Mouse (Mus musculus) forebrain, postnatal 0 days (tissue): Measurements from ENCODE around the gene Lin37. TPM values are rescaled to one million over a fixed set of nuclear protein-coding genes. Genes with fewer than 3 reads are reported as not detected.

Experiments
- ATAC-seq: fragments of 200-750 bp; cut with Nextera tagmentation; 2 replicates; pipeline ENCODE4 v1.8.0; 2017; ENCODE audit warnings: mild to moderate bottlenecking, moderate library complexity
- DNase-seq: peaks from one replicate; pipeline ENCODE4 v3.0.0-alpha.2; 2015
- H3K27ac ChIP-seq: fragments of 300-500 bp; sonication (generic); 2 replicates; pipeline ENCODE4 v1.5.1; 2014; ENCODE audit warnings: low read depth, mild to moderate bottlenecking, antibody characterized with exemption, low read length, moderate library complexity, mixed read lengths
- H3K27me3 ChIP-seq: fragments of 300-500 bp; sonication (generic); 2 replicates; pipeline ENCODE4 v1.6.1; 2014; ENCODE audit warnings: mild to moderate bottlenecking, low read length, mixed read lengths; ENCODE audit not compliant: insufficient read depth
- H3K36me3 ChIP-seq: fragments of 300-500 bp; sonication (generic); 2 replicates; pipeline ENCODE4 v1.6.1; 2014; ENCODE audit warnings: mild to moderate bottlenecking, moderate library complexity; ENCODE audit not compliant: insufficient read depth
- H3K4me1 ChIP-seq: fragments of 300-500 bp; sonication (generic); 2 replicates; pipeline ENCODE4 v1.6.1; 2014; ENCODE audit warnings: antibody characterized with exemption; ENCODE audit not compliant: insufficient read depth
- H3K4me2 ChIP-seq: fragments of 300-500 bp; sonication (generic); 2 replicates; pipeline ENCODE4 v1.6.1; 2014; ENCODE audit warnings: low read depth, mild to moderate bottlenecking, moderate library complexity
- H3K4me3 ChIP-seq: fragments of 300-500 bp; sonication (generic); 2 replicates; pipeline ENCODE4 v1.5.1; 2014; ENCODE audit warnings: low read depth, low read length, mixed read lengths
- H3K9ac ChIP-seq: fragments of 300-500 bp; sonication (generic); 2 replicates; pipeline ENCODE4 v1.6.1; 2014; ENCODE audit warnings: mild to moderate bottlenecking
- H3K9me3 ChIP-seq: fragments of 300-500 bp; sonication (generic); 2 replicates; pipeline ENCODE4 v1.6.1; 2016; ENCODE audit warnings: low read length
- CTCF ChIP-seq: sonication (generic); IDR thresholded peaks from 2 replicates; pipeline ENCODE4 v1.5.1; 2016; ENCODE audit warnings: antibody characterized with exemption, control low read depth, low read depth
- WGBS: fragments of 180-500 bp; shearing (Covaris S2); extraction: QIAGEN DNeasy Blood & Tissue Kit; methylation state at CpG from one replicate; pipeline ENCODE4 v1.1.7; 2014; 5-methylcytosine and 5-hydroxymethylcytosine counted together
- polyA plus RNA-seq: library from polyadenylated mRNA; unstranded; fragments of >200 nt; fragmentation: Nextera tagmentation; extraction: Ambion mirVana; gene quantifications from 2 replicates; pipeline ENCODE4 v1.2.1, GENCODE M21; 2015
- total RNA-seq: library from RNA; depleted of rRNA; stranded (reverse); fragments of >200 nt; gene quantifications from 2 replicates; pipeline ENCODE4 v1.2.3, GENCODE M21; 2014

Gene Lin37
- total and polyA plus RNA-seq, 2 experiments from 2014 or later, result 16.0 to 53.0 TPM

GRCm38 (mm10) chr7:30592772-30593423 is 33.3 kb upstream of the Lin37 start:
- TF ChIP-seq CTCF, result no peak
- Histone ChIP-seq H3K27ac (no peak overlapping the region), H3K36me3 (no peaks in the 10 kb centered on the region), H3K4me2 (no peak overlapping the region), H3K27me3 (no peaks in the 10 kb centered on the region), H3K4me1 (no peaks in the 10 kb centered on the region), H3K4me3 (no peak overlapping the region), H3K9ac (no peak overlapping the region), H3K9me3 (no peaks in the 10 kb centered on the region)
- WGBS, result 67% methylated on average over 5 of the region's 5 CpGs
- DNase-seq (no peak), ATAC-seq (no peak)

DNA sequence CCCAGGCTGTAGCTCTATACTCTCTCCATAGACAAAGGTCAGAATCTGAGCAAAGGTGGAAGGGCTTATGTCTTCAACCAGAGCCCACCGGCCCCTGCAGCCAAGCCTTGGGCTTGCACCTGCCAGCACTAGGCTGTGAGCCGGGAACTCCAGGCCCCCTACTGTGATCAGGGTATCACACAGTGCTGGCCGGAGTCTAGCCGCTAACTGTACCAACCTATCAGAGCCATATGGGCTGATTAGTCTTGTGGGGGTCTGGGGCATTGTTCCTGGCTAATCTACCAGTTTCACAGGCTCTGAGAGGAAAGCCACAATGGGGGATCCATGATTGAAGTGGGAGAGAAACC is 31.9 kb upstream of the Lin37 start:
- no peak overlapping the region for H3K4me2 ChIP-seq
- ATAC-seq, result no peak
- peaks cover 8% of the 10 kb centered on the region for H3K4me1 ChIP-seq
- H3K36me3 ChIP-seq, result peaks cover 2% of the 10 kb centered on the region; the same call in 1 of the 2 replicates
- 16% methylated on average over 4 of the region's 4 CpGs for WGBS
- no peak for TF ChIP-seq CTCF
- no peak overlapping the region for H3K27ac ChIP-seq
- H3K9me3 ChIP-seq, result no peaks in the 10 kb centered on the region
- H3K9ac ChIP-seq, result no peak overlapping the region
- H3K27me3 ChIP-seq, result no peaks in the 10 kb centered on the region
- DNase-seq, result no peak
- no peak overlapping the region for H3K4me3 ChIP-seq

- DNase-seq, result no peak
- Histone ChIP-seq H3K4me2 (no peak overlapping the region), H3K4me3 (no peak overlapping the region), H3K9me3 (no peaks in the 10 kb centered on the region), H3K9ac (no peak overlapping the region), H3K27me3 (no peaks in the 10 kb centered on the region), H3K4me1 (peaks cover 8% of the 10 kb centered on the region), H3K36me3 (peaks cover 4% of the 10 kb centered on the region; the same call in 1 of the 2 replicates), H3K27ac (no peak overlapping the region)
- ATAC-seq, result no peak
- WGBS, result 85% methylated on average over 9 of the region's 9 CpGs
- no peak for TF ChIP-seq CTCF
Measured at GRCm38 (mm10) chr7:30590927-30591604, 31.4 kb upstream of the Lin37 start.

DNA sequence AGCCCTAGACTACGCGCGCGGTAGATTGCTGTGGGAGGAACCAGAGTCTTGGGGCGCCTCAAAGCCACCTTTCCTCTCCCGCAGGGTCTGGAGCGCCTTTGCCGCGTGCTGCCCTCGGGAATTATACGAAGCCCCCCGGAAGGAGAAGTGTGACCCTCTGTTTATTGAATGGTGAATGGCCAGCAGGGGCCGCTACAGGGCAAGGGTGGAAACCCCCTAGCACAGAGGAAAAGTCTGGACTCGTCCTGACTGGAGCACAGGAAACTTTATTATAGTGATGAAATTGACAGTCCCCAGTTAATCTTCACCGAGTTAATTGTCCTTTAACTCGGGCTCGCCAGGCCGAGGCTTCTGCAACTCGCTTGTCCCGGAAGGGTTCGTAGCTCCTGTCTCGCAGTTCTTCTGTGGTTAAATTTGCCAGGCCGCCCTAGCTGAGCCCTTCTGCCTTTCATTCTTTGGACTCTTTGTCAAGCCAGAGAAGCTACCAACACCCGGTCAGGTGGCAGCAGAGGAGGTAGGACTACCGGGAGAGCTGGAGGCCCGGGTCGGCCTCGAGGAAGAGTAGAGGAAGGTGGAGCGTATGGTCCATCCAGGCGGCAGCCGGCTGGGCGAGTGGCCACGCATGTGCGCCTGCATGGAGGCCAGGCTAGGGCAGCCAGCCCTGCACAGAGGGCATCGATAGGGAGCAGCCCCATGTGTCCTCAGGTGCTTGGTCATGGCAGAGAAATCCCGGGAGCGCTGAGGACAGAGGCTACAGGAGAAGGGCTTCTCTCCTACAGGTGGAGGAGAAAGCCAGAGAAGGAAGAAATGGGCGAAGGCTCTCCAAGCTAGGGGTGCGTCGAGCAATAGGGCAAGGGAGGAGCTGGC is 30.0 kb upstream of the Lin37 start:
- Histone ChIP-seq H3K4me3 (peak overlapping the region; percentile 97), H3K4me1 (peaks cover 8% of the 10 kb centered on the region), H3K9me3 (no peaks in the 10 kb centered on the region), H3K4me2 (peak overlapping the region; percentile 81), H3K36me3 (peaks cover 18% of the 10 kb centered on the region), H3K27ac (peak overlapping the region; percentile 97), H3K27me3 (no peaks in the 10 kb centered on the region), H3K9ac (peak overlapping the region; percentile 93)
- ATAC-seq, result peak; percentile 71
- 31% methylated on average over 38 of the region's 40 CpGs for WGBS
- peak; percentile 89 for TF ChIP-seq CTCF
- DNase-seq, result peak; percentile 90

DNA sequence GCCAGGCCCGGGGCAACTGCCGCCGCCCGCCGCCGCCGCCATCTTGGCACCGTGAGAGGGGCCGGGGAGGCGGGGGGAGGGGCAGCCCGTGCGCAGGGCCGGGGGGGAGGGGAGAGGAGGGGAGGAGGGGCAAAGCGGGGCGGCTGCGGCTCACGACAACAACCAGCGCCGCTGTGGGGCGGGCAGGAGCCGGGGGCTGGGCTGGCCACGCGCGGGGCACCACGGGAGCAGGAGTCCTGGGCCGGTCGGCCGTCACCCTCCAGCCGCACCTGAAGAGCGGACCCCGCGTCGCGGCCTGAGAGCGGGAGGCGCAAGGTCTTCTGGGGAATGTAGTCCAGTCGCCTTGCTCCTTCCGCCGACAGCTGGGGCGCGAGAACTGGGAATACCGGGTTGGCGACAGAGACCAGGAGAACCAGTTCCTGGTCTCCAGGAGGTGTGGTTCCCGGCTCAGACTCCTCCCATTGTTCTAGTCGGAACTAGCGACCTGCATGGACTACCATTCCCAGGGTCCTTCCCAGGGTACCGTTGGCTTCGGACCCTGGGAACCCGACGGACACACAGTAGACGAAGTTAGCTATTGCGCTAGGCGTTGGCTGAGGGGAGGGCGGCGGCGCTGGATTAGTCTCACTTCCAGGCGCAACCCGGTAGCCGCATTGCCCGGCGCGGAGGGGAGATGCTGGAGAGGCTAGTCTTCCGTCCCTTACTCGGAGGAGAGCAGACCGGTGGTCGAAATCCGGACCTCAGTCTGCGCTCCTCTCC is 29.2 kb upstream of the Lin37 start, which contains the start of gene Kmt2b:
Gene Kmt2b, minus strand, starts transcription at position 51 of the 759 bp plus-strand sequence.
- Histone ChIP-seq H3K4me1 (peaks cover 8% of the 10 kb centered on the region), H3K4me3 (peak within 1 kb of the TSS; percentile 97), H3K9ac (peak within 1 kb of the TSS; percentile 93), H3K27me3 (no peaks in the 10 kb centered on the region), H3K36me3 (peaks cover 26% of the 10 kb centered on the region), H3K27ac (peak within 1 kb of the TSS; percentile 97), H3K4me2 (peak within 1 kb of the TSS; percentile 81), H3K9me3 (no peaks in the 10 kb centered on the region)
- WGBS, result 2% methylated on average over 47 of the region's 68 CpGs
- no peak for TF ChIP-seq CTCF
- peak; percentile 97 for DNase-seq
- peak; percentile 93 for ATAC-seq

DNA sequence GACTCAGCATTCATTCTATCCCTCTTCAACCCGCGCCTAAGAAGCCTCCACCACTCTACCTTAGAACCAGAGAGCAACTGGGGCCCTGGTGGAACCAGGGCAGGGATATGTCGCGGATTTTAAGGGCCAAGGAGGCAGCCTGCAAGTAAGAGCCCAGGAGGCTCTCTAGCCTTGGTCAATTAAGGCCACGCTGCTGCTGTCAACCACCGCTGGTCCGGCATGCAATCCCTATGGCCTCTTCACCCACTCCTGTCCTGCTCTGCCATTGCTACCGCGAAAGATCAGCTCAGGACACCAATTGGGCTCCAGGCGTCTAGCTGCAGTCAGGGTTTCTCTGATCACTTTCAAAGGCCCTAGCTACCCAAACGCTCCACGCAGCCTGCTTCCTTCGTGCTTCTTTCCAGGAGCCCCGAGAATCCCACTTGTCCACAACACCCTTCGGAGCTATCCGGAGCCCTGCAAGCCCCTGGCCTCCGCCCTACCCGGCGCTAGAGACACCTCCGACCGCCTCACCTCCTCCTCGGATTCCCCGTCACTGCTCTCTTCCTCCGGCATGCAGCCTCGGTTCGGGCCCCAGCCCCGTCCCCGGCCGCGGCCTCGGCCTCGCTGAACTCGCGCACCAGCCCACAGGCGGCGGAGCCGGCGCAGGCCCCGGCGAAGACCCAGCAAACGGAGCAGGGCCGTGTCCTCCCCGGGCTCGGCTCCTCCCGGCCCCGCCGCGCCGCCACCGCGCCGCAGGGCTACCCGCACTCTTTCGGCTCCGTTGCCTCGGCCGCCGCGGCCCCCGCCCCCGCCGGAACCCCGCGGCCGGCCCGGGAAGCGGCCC is 28.4 kb upstream of the Lin37 start:
- Histone ChIP-seq H3K9ac (peak overlapping the region; percentile 93), H3K4me1 (peaks cover 8% of the 10 kb centered on the region), H3K4me2 (peak overlapping the region; percentile 81), H3K36me3 (peaks cover 34% of the 10 kb centered on the region), H3K27ac (peak overlapping the region; percentile 97), H3K4me3 (peak overlapping the region; percentile 97), H3K9me3 (no peaks in the 10 kb centered on the region), H3K27me3 (no peaks in the 10 kb centered on the region)
- TF ChIP-seq CTCF, result no peak
- 2% methylated on average over 56 of the region's 67 CpGs for WGBS
- ATAC-seq (peak; percentile 38), DNase-seq (peak; percentile 36)
